Comparison of ENCODE assay signal across 12 mouse cellular contexts in genomic region chr17:48436487-48436886, GRCm38 (mm10). TPM values are rescaled to one million over a fixed set of nuclear protein-coding genes. Genes with fewer than 3 reads are reported as not detected.
DNase-seq lines count a peak whose midpoint lies in the region; ATAC-seq and TF ChIP-seq lines count a peak whose summit lies in the region.
"Had no signal": no experiment of that assay in that cellular context is flagged by ENCODE, and none has a peak within 500 bp of the region (broad histone marks: within the 10 kb centered on the region; RNA-seq: fewer than 3 reads in every experiment).

No protein-coding gene starts in this region.

- no peak overlapping the region for H3K4me3 ChIP-seq in intestine, embryonic 16.5 days (ENCODE audit: low read length)
- H3K4me3 ChIP-seq in liver, postnatal 0 days (ENCODE audit: low read depth, low read length), result no peak overlapping the region
- H3K4me3 ChIP-seq: left cerebral cortex, adult 2 months had no signal

- H3K4me1 ChIP-seq in intestine, embryonic 16.5 days (ENCODE audit: control insufficient read depth, insufficient read depth, low read length), result peaks cover 52% of the 10 kb centered on the region
- peaks cover 2% of the 10 kb centered on the region; the same call in 1 of the 2 replicates for H3K4me1 ChIP-seq in liver, postnatal 0 days (ENCODE audit: insufficient read depth)

- WGBS in intestine, embryonic 16.5 days, result 53% methylated on average over 1 of the region's 1 CpGs
- 73% methylated on average over 1 of the region's 1 CpGs for WGBS in liver, postnatal 0 days (ENCODE audit: insufficient replicate concordance)

- H3K27me3 ChIP-seq in intestine, embryonic 16.5 days (replicated peaks; ENCODE audit: control insufficient read depth, insufficient read depth, low read length), result no peaks in the 10 kb centered on the region
- H3K27me3 ChIP-seq in liver, postnatal 0 days (ENCODE audit: insufficient read depth, low read length), result no peaks in the 10 kb centered on the region

- intact Hi-C loops in gastrocnemius, postnatal 14 days (cut with DNase I; ENCODE audit: low total_unique reads), result no loop called here

- no peak overlapping the region for H3K9ac ChIP-seq in intestine, embryonic 16.5 days (ENCODE audit: low read depth, low read length)
- no peak overlapping the region for H3K9ac ChIP-seq in liver, postnatal 0 days (replicated peaks)

- peak overlapping the region; percentile 67 for H3K27ac ChIP-seq in intestine, embryonic 16.5 days (ENCODE audit: low read length)
- no peak overlapping the region for H3K27ac ChIP-seq in liver, postnatal 0 days (ENCODE audit: low read depth)
- H3K27ac ChIP-seq: left cerebral cortex, adult 2 months; macrophage had no signal

- no peaks in the 10 kb centered on the region for H3K9me3 ChIP-seq in intestine, embryonic 16.5 days (ENCODE audit: control insufficient read depth, low read length)
- H3K9me3 ChIP-seq in liver, postnatal 0 days (ENCODE audit: low read length), result no peaks in the 10 kb centered on the region

- no peak for ATAC-seq in intestine, embryonic 16.5 days
- ATAC-seq in liver, postnatal 0 days, result no peak

- H3K4me2 ChIP-seq in intestine, embryonic 16.5 days (ENCODE audit: low read depth, low read length), result no peak overlapping the region
- H3K4me2 ChIP-seq in liver, postnatal 0 days (ENCODE audit: low read depth, low read length), result no peak overlapping the region

- TF ChIP-seq CTCF in liver, postnatal 0 days (IDR thresholded peaks at IDR 0.05; ENCODE audit: low read depth), result no peak

- peak; percentile 45 for DNase-seq in kidney, adult 11 months
- no peak for DNase-seq in kidney, postnatal 14 days
- peak; percentile 43 for DNase-seq in gastrocnemius, postnatal 14 days
- peak; percentile 82 for DNase-seq in skeletal muscle tissue, adult 2 months (ENCODE audit: low read depth, low spot score)
- no peak for DNase-seq in left cerebral cortex, adult 9 months (ENCODE audit: low spot score in 2 of 2)
- DNase-seq in liver, postnatal 0 days, result no peak
- DNase-seq in ovary, postnatal 14 days (ENCODE audit: low spot score), result no peak

- TF ChIP-seq EP300 in liver, postnatal 0 days (IDR thresholded peaks at IDR 0.05; ENCODE audit: low read depth), result no peak

- H3K36me3 ChIP-seq in intestine, embryonic 16.5 days (ENCODE audit: control insufficient read depth, insufficient read depth, low read length), result no peaks in the 10 kb centered on the region
- no peaks in the 10 kb centered on the region for H3K36me3 ChIP-seq in liver, postnatal 0 days (replicated peaks; ENCODE audit: insufficient read depth, low read length)

RNA-seq across cellular contexts. Expression of gene Apobec2, which starts 3.8 kb away (rescaled TPM):
- total RNA-seq in gastrocnemius, postnatal 14 days (2021), result 100 to 1,000 TPM; 589 to 629 TPM
- polyA plus RNA-seq in intestine, embryonic 16.5 days (2015; fragmentation: Nextera tagmentation; extraction: Ambion mirVana), result 4.6 and 5.4 TPM in 2 replicates
- 0.25 and 3.6 TPM in 2 replicates for polyA plus RNA-seq in liver, postnatal 0 days (2015; fragmentation: Nextera tagmentation; extraction: Ambion mirVana)
- total RNA-seq: left cerebral cortex, adult 2 months had no signal
- polyA plus RNA-seq: macrophage had no signal

RNA-seq across cellular contexts. Expression of gene Tspo2, which starts 14.8 kb away (rescaled TPM):
- total RNA-seq in gastrocnemius, postnatal 14 days (2021), result under 1 TPM; 0.44 to 0.72 TPM
- 4.5 and 4.7 TPM in 2 replicates for polyA plus RNA-seq in intestine, embryonic 16.5 days (2015; fragmentation: Nextera tagmentation; extraction: Ambion mirVana)
- polyA plus RNA-seq in liver, postnatal 0 days (2015; fragmentation: Nextera tagmentation; extraction: Ambion mirVana), result 61.1 and 65.2 TPM in 2 replicates
- total RNA-seq: CH12.LX; left cerebral cortex, adult 2 months had no signal
- polyA plus RNA-seq: macrophage; testis, adult 2 months had no signal

RNA-seq across cellular contexts. Expression of gene Unc5cl, which starts 18.2 kb away (rescaled TPM):
- total RNA-seq in gastrocnemius, postnatal 14 days (2021), result not detected
- 47.2 and 49.3 TPM in 2 replicates for polyA plus RNA-seq in intestine, embryonic 16.5 days (2015; fragmentation: Nextera tagmentation; extraction: Ambion mirVana)
- polyA plus RNA-seq in liver, postnatal 0 days (2015; fragmentation: Nextera tagmentation; extraction: Ambion mirVana), result 0.68 and 0.92 TPM in 2 replicates
- polyA plus RNA-seq: macrophage had no signal

RNA-seq across cellular contexts. Expression of gene Oard1, which starts 26.7 kb away (rescaled TPM):
- 1 to 10 TPM; 7.4 to 8.3 TPM for total RNA-seq in gastrocnemius, postnatal 14 days (2021)
- polyA plus RNA-seq in intestine, embryonic 16.5 days (2015; fragmentation: Nextera tagmentation; extraction: Ambion mirVana), result 62.7 and 70.6 TPM in 2 replicates
- polyA plus RNA-seq in liver, postnatal 0 days (2015; fragmentation: Nextera tagmentation; extraction: Ambion mirVana), result 29.7 and 30.1 TPM in 2 replicates

RNA-seq across cellular contexts. Expression of gene Nfya, which starts 26.8 kb away (rescaled TPM):
- 1 to 10 TPM; 9.1 to 9.3 TPM for total RNA-seq in gastrocnemius, postnatal 14 days (2021)
- polyA plus RNA-seq in intestine, embryonic 16.5 days (2015; fragmentation: Nextera tagmentation; extraction: Ambion mirVana), result 9.3 and 10.8 TPM in 2 replicates
- 3.2 and 3.7 TPM in 2 replicates for polyA plus RNA-seq in liver, postnatal 0 days (2015; fragmentation: Nextera tagmentation; extraction: Ambion mirVana)

Comparison
In these comparisons a context has a peak if more than half of its experiments do, and no peak if none do; other contexts are left out.
1. DNase-seq: peak in kidney, adult 11 months (single experiment), gastrocnemius, postnatal 14 days (single experiment) and skeletal muscle tissue, adult 2 months (single experiment); none in kidney, postnatal 14 days (single experiment), left cerebral cortex, adult 9 months (0 of 2), liver, postnatal 0 days (single experiment) and ovary, postnatal 14 days (single experiment).
2. RNA of gene Tspo2, which starts 14.8 kb away (polyA plus RNA-seq): 61.1 to 65.2 TPM in liver, postnatal 0 days; 4.5 to 4.7 TPM in intestine, embryonic 16.5 days; every median in the first group is over 10 times any median in the second.
3. RNA of gene Unc5cl, which starts 18.2 kb away (polyA plus RNA-seq): 47.2 to 49.3 TPM in intestine, embryonic 16.5 days; 0.68 to 0.92 TPM in liver, postnatal 0 days; every median in the first group is over 10 times any median in the second.